Mouse (Mus musculus) monocyte, adult 2 months (primary cell): ENCODE measurements around the gene Fgf10.

Source experiments
- DNase-seq, 2 experiments: peaks; one replicate each; pipeline ENCODE4 v3.0.0; 2022; ENCODE audit warnings: low spot score in 2 of 2, low read depth in 1 of 2

Gene Fgf10

GRCm38 (mm10) chr13:118834021-118834420 lies 164.4 kb downstream of the Fgf10 start:
- no peak for DNase-seq

DNA sequence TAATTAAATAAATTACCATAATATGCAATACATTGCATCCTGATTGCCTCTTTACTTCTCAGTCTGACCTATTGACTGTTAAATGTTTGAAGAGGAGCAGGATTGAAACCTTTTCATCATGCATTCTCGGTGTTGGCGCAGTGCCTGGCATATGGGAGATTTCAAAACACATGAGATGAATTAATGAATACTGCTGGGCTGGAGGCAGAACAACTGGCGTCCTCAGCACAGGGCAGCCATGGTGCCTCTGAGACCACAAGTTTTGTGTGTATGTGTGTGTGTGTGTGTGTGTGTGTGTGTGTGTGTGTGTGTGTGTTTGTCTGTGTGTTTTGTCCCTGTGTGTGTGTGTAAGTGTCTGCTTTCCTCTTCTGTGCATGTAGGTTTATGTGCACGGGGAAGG lies 165.5 kb downstream of the Fgf10 start:
- DNase-seq: no peak
